Mouse (Mus musculus): Measurements from ENCODE around the gene Cacna2d2.

Cacna2d2 gene

GRCm38 (mm10) chr9:107462907-107463306 lies 63.5 kb downstream of the Cacna2d2 start:
- DNase-seq (ENCODE audit: low spot score) = no peak

- DNase-seq (ENCODE audit: low spot score) = peak; percentile 84
Measured at GRCm38 (mm10) chr9:107463509-107463908, 64.1 kb downstream of the Cacna2d2 start.

GRCm38 (mm10) chr9:107464130-107464529 lies 64.7 kb downstream of the Cacna2d2 start:
- DNase-seq (ENCODE audit: low spot score) = no peak

GRCm38 (mm10) chr9:107465657-107466056 lies 66.2 kb downstream of the Cacna2d2 start:
- DNase-seq (ENCODE audit: low spot score) = no peak

GRCm38 (mm10) chr9:107469213-107469795 lies 69.9 kb downstream of the Cacna2d2 start:
- no peak for DNase-seq (ENCODE audit: low spot score)

- no peak for DNase-seq (ENCODE audit: low spot score)
Measured at GRCm38 (mm10) chr9:107470427-107470826, 71.0 kb downstream of the Cacna2d2 start.

- no peak for DNase-seq (ENCODE audit: low spot score)
Measured at GRCm38 (mm10) chr9:107474016-107474415, 74.6 kb downstream of the Cacna2d2 start.

GRCm38 (mm10) chr9:107478979-107479378 lies 79.6 kb downstream of the Cacna2d2 start:
- no peak for DNase-seq (ENCODE audit: low spot score)

GRCm38 (mm10) chr9:107479593-107479992 lies 80.2 kb downstream of the Cacna2d2 start:
- peak; percentile 21 for DNase-seq (ENCODE audit: low spot score)

- DNase-seq (ENCODE audit: low spot score) = no peak
Measured at GRCm38 (mm10) chr9:107480477-107481069, 81.2 kb downstream of the Cacna2d2 start.

GRCm38 (mm10) chr9:107481340-107481739 lies 81.9 kb downstream of the Cacna2d2 start:
- DNase-seq (ENCODE audit: low spot score) = no peak

- DNase-seq (ENCODE audit: low spot score) = no peak
Measured at GRCm38 (mm10) chr9:107482004-107482403, 82.6 kb downstream of the Cacna2d2 start.

GRCm38 (mm10) chr9:107482770-107483169 lies 83.4 kb downstream of the Cacna2d2 start:
- DNase-seq (ENCODE audit: low spot score) = no peak

GRCm38 (mm10) chr9:107483714-107484113 lies 84.3 kb downstream of the Cacna2d2 start:
- DNase-seq (ENCODE audit: low spot score) = no peak

GRCm38 (mm10) chr9:107484302-107484701 lies 84.9 kb downstream of the Cacna2d2 start:
- DNase-seq (ENCODE audit: low spot score) = peak; percentile 46

- no peak for DNase-seq (ENCODE audit: low spot score)
Measured at GRCm38 (mm10) chr9:107484766-107485165, 85.4 kb downstream of the Cacna2d2 start.

GRCm38 (mm10) chr9:107486086-107486485 lies 86.7 kb downstream of the Cacna2d2 start:
- DNase-seq (ENCODE audit: low spot score) = no peak

GRCm38 (mm10) chr9:107486507-107487225 lies 87.3 kb downstream of the Cacna2d2 start:
- DNase-seq (ENCODE audit: low spot score) = no peak

- DNase-seq (ENCODE audit: low spot score) = no peak
Measured at GRCm38 (mm10) chr9:107490146-107490545, 90.7 kb downstream of the Cacna2d2 start.

- DNase-seq (ENCODE audit: low spot score) = no peak
Measured at GRCm38 (mm10) chr9:107490625-107491024, 91.2 kb downstream of the Cacna2d2 start.

GRCm38 (mm10) chr9:107493511-107493910 lies 94.1 kb downstream of the Cacna2d2 start:
- no peak for DNase-seq (ENCODE audit: low spot score)

- DNase-seq (ENCODE audit: low spot score) = no peak
Measured at GRCm38 (mm10) chr9:107494238-107494637, 94.8 kb downstream of the Cacna2d2 start.

GRCm38 (mm10) chr9:107496359-107496758 lies 96.9 kb downstream of the Cacna2d2 start:
- no peak for DNase-seq (ENCODE audit: low spot score)
